8 mouse cellular contexts compared by ENCODE assay signal in genomic region chr5:98167180-98167824, GRCm38 (mm10). TPM values are rescaled to one million over a fixed set of nuclear protein-coding genes. Genes with fewer than 3 reads are reported as not detected.
DNase-seq lines count a peak whose midpoint lies in the region; ATAC-seq lines count a peak whose summit lies in the region.

Gene Prdm8 (plus strand): TSS chr5:98167198.

- H3K4me2 ChIP-seq in hindbrain, embryonic 16.5 days (ENCODE audit: low read length), result peak within 1 kb of the TSS; percentile 66

- intact Hi-C loops in left cerebral cortex, postnatal 14 days (cut with DNase I), result loop anchor here (5.0 kb wide), 1 partner anchor 135 kb away; the partner anchor contains the start of gene Antxr2

- peak; percentile 93 for ATAC-seq in hindbrain, embryonic 16.5 days
- peak; percentile 81 for ATAC-seq in megakaryocyte progenitor cell, adult 5-6 weeks (replicated peaks; ENCODE audit: poor library complexity)
- no peak for ATAC-seq in erythroblast, adult 5-6 weeks (replicated peaks; ENCODE audit: low FRiP score, poor library complexity, severe bottlenecking)

- peak; percentile 33 for DNase-seq in adrenal gland, adult 8-10 months
- peak; percentile 72 to 95 for DNase-seq in cerebellum, postnatal 4 days (ENCODE audit: low spot score in 2 of 2)
- peak; percentile 78 to 85 for DNase-seq in gastrocnemius, adult 8-10 months (ENCODE audit: low spot score in 2 of 2)
- DNase-seq in left cerebral cortex, postnatal 14 days (ENCODE audit: low spot score in 2 of 2), result peak; percentile 84 to 92
- peak; percentile 79 for DNase-seq in right cerebral cortex, postnatal 25 days

- H3K4me1 ChIP-seq in hindbrain, embryonic 16.5 days (ENCODE audit: control insufficient read depth, insufficient read depth, low read depth, low read length), result peaks cover 28% of the 10 kb centered on the region

- peak within 1 kb of the TSS; percentile 69 for H3K9ac ChIP-seq in hindbrain, embryonic 16.5 days (ENCODE audit: low read depth, low read length)

- no peaks in the 10 kb centered on the region for H3K9me3 ChIP-seq in hindbrain, embryonic 16.5 days (ENCODE audit: control insufficient read depth, low read length)

- H3K27me3 ChIP-seq in hindbrain, embryonic 16.5 days (replicated peaks; ENCODE audit: control insufficient read depth, insufficient read depth, low read length), result peaks cover 30% of the 10 kb centered on the region

- H3K27ac ChIP-seq in hindbrain, embryonic 16.5 days (ENCODE audit: low read depth, low read length), result peak within 1 kb of the TSS; percentile 67; the same call in 1 of the 2 replicates

- WGBS in hindbrain, embryonic 16.5 days, result under 1% methylated on average over 36 of the region's 51 CpGs

- no peaks in the 10 kb centered on the region for H3K36me3 ChIP-seq in hindbrain, embryonic 16.5 days (ENCODE audit: control insufficient read depth, insufficient read depth, low read length)

- H3K4me3 ChIP-seq in hindbrain, embryonic 16.5 days (ENCODE audit: low read length), result peak within 1 kb of the TSS; percentile 59

RNA-seq across cellular contexts. Expression of gene Prdm8, which starts in this region (rescaled TPM):
- total RNA-seq in adrenal gland, adult 8-10 months (2022), result under 1 TPM in 3 of 4 experiments, not detected in 1; 0.11 to 0.15 (median 0.12) TPM
- under 1 TPM; 0.47 to 0.90 (median 0.63) TPM for total RNA-seq in gastrocnemius, adult 8-10 months (2022)
- polyA plus RNA-seq in hindbrain, embryonic 16.5 days (2015; fragmentation: Nextera tagmentation; extraction: Ambion mirVana), result 3.1 and 3.2 TPM in 2 replicates
- 10 to 100 TPM; 44.0 to 45.1 TPM for total RNA-seq in left cerebral cortex, postnatal 14 days (2021)
- not detected in 2 replicates for total RNA-seq in megakaryocyte progenitor cell, adult 5-6 weeks (2015)
- total RNA-seq in megakaryocyte progenitor cell, adult 5-6 weeks (2017), result not detected in 2 replicates
- not detected in 2 replicates for total RNA-seq in erythroblast, adult 5-6 weeks (2015; ENCODE audit: low replicate concordance)
- not detected in 2 replicates for total RNA-seq in erythroblast, adult 5-6 weeks (2017; ENCODE audit: low replicate concordance)

Comparison
In these comparisons a context has a peak if more than half of its experiments do, and no peak if none do; other contexts are left out.
1. RNA of gene Prdm8 (total RNA-seq): 44.0 to 45.1 TPM in left cerebral cortex, postnatal 14 days; 0.47 to 0.90 TPM in gastrocnemius, adult 8-10 months, 0.11 to 0.15 TPM in adrenal gland, adult 8-10 months, not detected in megakaryocyte progenitor cell, adult 5-6 weeks and not detected in erythroblast, adult 5-6 weeks; every median in the first group is over 10 times any median in the second.
2. Peak in DNase-seq in adrenal gland, adult 8-10 months; RNA of the gene not detected or under 1 TPM.
3. Peak in DNase-seq in gastrocnemius, adult 8-10 months; RNA of the gene not detected or under 1 TPM.
4. Peak in ATAC-seq in megakaryocyte progenitor cell, adult 5-6 weeks; RNA of the gene not detected or under 1 TPM.
5. DNase-seq: peak in every context shown above with its lines; median percentile 88 in left cerebral cortex, postnatal 14 days; 84 in cerebellum, postnatal 4 days; 82 in gastrocnemius, adult 8-10 months; 79 in right cerebral cortex, postnatal 25 days; 33 in adrenal gland, adult 8-10 months.